Mouse (Mus musculus): ENCODE data around the gene Pitx1.

DNA sequence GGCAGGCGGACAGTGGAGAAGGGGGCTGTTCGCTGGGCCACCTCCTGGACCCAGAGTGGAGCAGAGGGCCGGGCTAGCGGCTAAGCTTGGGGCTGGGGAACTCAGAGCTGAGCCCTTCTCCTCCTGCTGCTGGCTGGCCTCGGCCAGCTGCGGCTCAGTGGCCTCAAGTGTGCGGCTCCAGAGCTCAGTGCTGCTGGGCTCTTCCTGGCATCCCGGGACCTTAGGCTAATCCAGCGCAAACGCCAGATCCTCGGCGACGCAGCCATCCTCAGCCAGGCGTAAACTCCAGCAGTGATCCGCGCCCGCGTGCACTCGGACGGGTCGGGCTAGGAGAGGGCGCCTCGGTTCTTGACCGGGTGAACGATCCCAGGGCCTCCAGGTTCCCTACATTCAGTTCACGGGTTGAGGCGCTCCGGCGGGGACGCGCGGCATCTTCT is 10.7 kb downstream of the Pitx1 start:
- TF ChIP-seq CTCF (IDR thresholded peaks at IDR 0.05; ENCODE audit: low read depth) (no peak), EP300 (IDR thresholded peaks at IDR 0.05; ENCODE audit: low read depth) (no peak)

Data from heart, postnatal 0 days (tissue).